8 mouse cellular contexts compared by ENCODE assay signal in genomic region chr13:114459701-114460160, GRCm38 (mm10). TPM values are rescaled to one million over a fixed set of nuclear protein-coding genes. Genes with fewer than 3 reads are reported as not detected.
DNase-seq lines count a peak whose midpoint lies in the region; ATAC-seq and TF ChIP-seq lines count a peak whose summit lies in the region.

No protein-coding gene starts in this region.

- H3K27ac ChIP-seq in left cerebral cortex, adult 2 months: no peak overlapping the region
- H3K27ac ChIP-seq in embryonic facial prominence, embryonic 15.5 days (replicated peaks): peak overlapping the region; percentile 80
- peak overlapping the region; percentile 71; the same call in 1 of the 2 replicates for H3K27ac ChIP-seq in intestine, embryonic 15.5 days

- intact Hi-C loops in left cerebral cortex, adult 2 months (cut with DNase I): loop anchor here (1.0 to 5.0 kb wide), 3 partner anchors 72 to 582 kb away; partner anchors contain the start of gene Ndufs4
- intact Hi-C loops in left cerebral cortex, postnatal 36 days (cut with DNase I): loop anchor here (2.0 to 10.0 kb wide), 2 partner anchors 385 to 583 kb away; no protein-coding TSS in a partner anchor

- peaks cover 22% of the 10 kb centered on the region for H3K27me3 ChIP-seq in embryonic facial prominence, embryonic 15.5 days
- H3K27me3 ChIP-seq in intestine, embryonic 15.5 days (replicated peaks): peaks cover 37% of the 10 kb centered on the region
- no peaks in the 10 kb centered on the region for H3K27me3 ChIP-seq in myocyte (ENCODE audit: control insufficient read depth, insufficient read depth, insufficient read length)

- no peak for TF ChIP-seq POLR2A in myocyte (IDR thresholded peaks at IDR 0.05; ENCODE audit: insufficient read length, low read depth)

- TF ChIP-seq CTCF in left cerebral cortex, adult 2 months (IDR thresholded peaks at IDR 0.05): no peak

- peak overlapping the region; percentile 33; the same call in 1 of the 2 replicates for H3K9ac ChIP-seq in embryonic facial prominence, embryonic 15.5 days
- peak overlapping the region; percentile 48 for H3K9ac ChIP-seq in intestine, embryonic 15.5 days

- under 1% methylated on average over 15 of the region's 16 CpGs for WGBS in embryonic facial prominence, embryonic 15.5 days
- WGBS in intestine, embryonic 15.5 days: under 1% methylated on average over 16 of the region's 16 CpGs

- peak overlapping the region; percentile 49 for H3K4me3 ChIP-seq in left cerebral cortex, adult 2 months
- peak overlapping the region; percentile 58 for H3K4me3 ChIP-seq in embryonic facial prominence, embryonic 15.5 days (replicated peaks)
- peak overlapping the region; percentile 62 for H3K4me3 ChIP-seq in intestine, embryonic 15.5 days (replicated peaks)
- H3K4me3 ChIP-seq in myocyte: peak overlapping the region; percentile 86

- DNase-seq in left cerebral cortex, adult 2 months (ENCODE audit: extremely low spot score in 1 of 2, low spot score in 2 of 2): no peak
- DNase-seq in left cerebral cortex, postnatal 36 days (ENCODE audit: low spot score in 2 of 2): no peak
- no peak for DNase-seq in spleen, postnatal 4 days (ENCODE audit: low spot score in 2 of 2)
- DNase-seq in adrenal gland, postnatal 25 days: no peak

- H3K9me3 ChIP-seq in embryonic facial prominence, embryonic 15.5 days (replicated peaks): no peaks in the 10 kb centered on the region
- no peaks in the 10 kb centered on the region for H3K9me3 ChIP-seq in intestine, embryonic 15.5 days

- ATAC-seq in embryonic facial prominence, embryonic 15.5 days (ENCODE audit: insufficient number of reproducible peaks, low FRiP score, low TSS enrichment, low read depth): no peak
- no peak for ATAC-seq in intestine, embryonic 15.5 days
- no peak for ATAC-seq in inflammation-experienced regulatory T-cells, adult 6 months

- peak overlapping the region; percentile 66 for H3ac ChIP-seq in myocyte (ENCODE audit: control insufficient read depth, insufficient read length)

- H3K4me2 ChIP-seq in embryonic facial prominence, embryonic 15.5 days (replicated peaks): peak overlapping the region; percentile 97
- peak overlapping the region; percentile 98 for H3K4me2 ChIP-seq in intestine, embryonic 15.5 days (replicated peaks)
- H3K4me2 ChIP-seq in myocyte (ENCODE audit: low read depth): peak overlapping the region; percentile 73

- H3K4me1 ChIP-seq in embryonic facial prominence, embryonic 15.5 days: peaks cover 22% of the 10 kb centered on the region
- H3K4me1 ChIP-seq in intestine, embryonic 15.5 days (replicated peaks): peaks cover 13% of the 10 kb centered on the region

- no peaks in the 10 kb centered on the region for H3K36me3 ChIP-seq in embryonic facial prominence, embryonic 15.5 days
- H3K36me3 ChIP-seq in intestine, embryonic 15.5 days: no peaks in the 10 kb centered on the region
- peaks cover 6% of the 10 kb centered on the region for H3K36me3 ChIP-seq in myocyte (ENCODE audit: control insufficient read depth, insufficient read depth)

- H3K79me2 ChIP-seq in myocyte (ENCODE audit: control insufficient read depth, insufficient read depth): no peaks in the 10 kb centered on the region

TF ChIP-seq in myocyte, 11 proteins besides CTCF, POLR2A, EP300 and RAD21:
- TF ChIP-seq USF1 (IDR thresholded peaks at IDR 0.05; ENCODE audit: low read depth) (no peak), E2F4 (IDR thresholded peaks at IDR 0.05; ENCODE audit: insufficient read depth) (no peak), TCF12 (IDR thresholded peaks at IDR 0.05; ENCODE audit: insufficient read depth, poor library complexity, severe bottlenecking) (no peak), SRF (IDR thresholded peaks at IDR 0.05; ENCODE audit: control insufficient read depth, insufficient read length, low read depth) (no peak), MYOG (IDR thresholded peaks at IDR 0.05; ENCODE audit: control insufficient read depth in 1 of 3, insufficient read depth in 1 of 3, insufficient read length in 2 of 3, low read depth in 2 of 3) (no peak), MYOD1 (IDR thresholded peaks at IDR 0.05; ENCODE audit: control insufficient read depth in 1 of 3, insufficient read length in 2 of 3, low read depth in 2 of 3) (no peak), REST (IDR thresholded peaks at IDR 0.05; ENCODE audit: insufficient read depth, insufficient read length) (no peak)

RNA-seq across cellular contexts. Expression of gene Fst, which starts 1.0 kb away (rescaled TPM):
- total RNA-seq in left cerebral cortex, adult 2 months (2021): 10 to 100 TPM; 10.9 TPM
- total RNA-seq in left cerebral cortex, postnatal 36 days (2021): 1 to 10 TPM; 7.5 to 8.9 TPM
- 65.3 and 66.3 TPM in 2 replicates for polyA plus RNA-seq in embryonic facial prominence, embryonic 15.5 days (2015; fragmentation: Nextera tagmentation; extraction: Ambion mirVana)
- 23.6 and 30.4 TPM in 2 replicates for polyA plus RNA-seq in intestine, embryonic 15.5 days (2015; fragmentation: Nextera tagmentation; extraction: Ambion mirVana)
- polyA plus RNA-seq in myocyte (2012; fragmentation: generic; extraction: Trizol): 119 TPM
- under 1 TPM in 1 of 3 experiments, not detected in 2; 0.15 TPM for polyA plus RNA-seq in inflammation-experienced regulatory T-cells, adult 6 months (2017; shearing (Covaris generic))
- total RNA-seq in adrenal gland, postnatal 25 days (2021): 5.6 and 7.6 TPM in 2 replicates

Comparison
In these comparisons a context has a peak if more than half of its experiments do, and no peak if none do; other contexts are left out.
1. RNA of gene Fst, which starts 1.0 kb away (polyA plus RNA-seq): 119 TPM in myocyte (single experiment), 65.3 to 66.3 TPM in embryonic facial prominence, embryonic 15.5 days and 23.6 to 30.4 TPM in intestine, embryonic 15.5 days; 0.15 TPM in inflammation-experienced regulatory T-cells, adult 6 months; every median in the first group is over 10 times any median in the second.
2. Peak in every context shown above with its lines, with median percentiles within 50 percentile points of each other: H3K4me3 ChIP-seq and H3K4me2 ChIP-seq.